Mouse (Mus musculus): ENCODE data around the gene Coro1c. TPM values are rescaled to one million over a fixed set of nuclear protein-coding genes. Genes with fewer than 3 reads are reported as not detected.

The Coro1c gene
- polyA plus RNA-seq, 1 experiment from 2014 or later: 173 TPM

DNA sequence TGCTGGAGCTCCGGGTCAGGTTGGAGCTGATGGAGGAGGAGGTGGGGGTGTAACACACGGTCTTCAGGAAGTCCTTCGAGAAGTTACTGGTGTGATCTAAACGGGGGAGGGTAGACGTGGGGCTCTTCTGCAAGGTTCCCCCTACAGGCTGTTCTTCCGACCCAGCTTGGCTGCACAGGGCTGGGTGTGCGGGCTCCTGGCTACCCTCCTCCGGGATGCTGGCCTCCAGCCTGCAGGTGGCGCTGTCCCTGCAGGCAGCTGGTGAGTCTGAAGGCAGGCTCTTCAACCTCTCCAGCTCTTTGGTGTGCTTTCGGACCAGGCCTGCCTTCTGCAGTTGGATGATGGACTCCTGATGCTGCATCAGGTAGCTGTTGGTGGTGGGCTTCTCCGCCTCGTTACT is 34.0 kb upstream of the Coro1c start:
- H3K36me3 ChIP-seq: peaks cover 33% of the 10 kb centered on the region
- no peak for ATAC-seq

DNA sequence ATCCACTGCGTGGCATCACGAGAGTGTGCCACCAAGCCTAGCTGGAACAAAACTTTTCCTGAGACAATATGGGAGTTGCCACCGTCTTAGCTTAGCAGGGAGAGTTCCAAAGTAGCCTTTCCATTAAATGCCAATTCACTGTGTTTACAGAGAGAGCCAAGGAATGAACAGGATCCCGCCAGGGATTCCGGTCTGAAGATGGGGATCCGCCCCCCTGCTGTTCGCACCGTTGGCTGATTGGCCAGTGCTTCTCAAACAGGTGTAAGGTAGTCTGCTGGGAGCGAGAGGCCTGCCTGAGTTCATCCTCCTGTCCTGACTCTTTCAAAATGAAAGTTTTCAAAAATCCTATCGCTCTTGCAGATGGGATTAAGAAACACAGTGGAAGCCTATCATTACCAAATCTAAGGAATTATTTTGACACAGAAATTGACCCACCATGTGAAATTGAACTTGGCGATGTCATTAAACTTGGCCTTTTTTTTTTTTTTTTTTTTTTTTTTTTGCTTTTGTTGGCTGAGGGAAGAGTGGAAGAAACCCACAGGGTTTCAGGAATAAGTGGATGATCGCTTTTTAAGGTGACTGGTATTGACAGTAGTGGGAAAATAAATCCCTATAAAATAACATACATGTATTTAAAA is 30.8 kb upstream of the Coro1c start:
- WGBS: 53% methylated on average over 12 of the region's 12 CpGs
- H3K36me3 ChIP-seq: peaks cover 24% of the 10 kb centered on the region
- no peak overlapping the region for H3K4me3 ChIP-seq (replicated peaks)
- H3K4me1 ChIP-seq (replicated peaks): no peaks in the 10 kb centered on the region
- no peaks in the 10 kb centered on the region for H3K9me3 ChIP-seq
- no peaks in the 10 kb centered on the region for H3K27me3 ChIP-seq (replicated peaks)
- H3K4me2 ChIP-seq (replicated peaks): no peak overlapping the region
- no peak for ATAC-seq
- H3K27ac ChIP-seq: no peak overlapping the region
- H3K9ac ChIP-seq: no peak overlapping the region

More for the DNA sequence above, 34.0 kb upstream of the Coro1c start:
- Histone ChIP-seq H3K27me3 (replicated peaks) (no peaks in the 10 kb centered on the region), H3K27ac (no peak overlapping the region), H3K9ac (no peak overlapping the region), H3K4me3 (replicated peaks) (no peak overlapping the region), H3K4me1 (replicated peaks) (no peaks in the 10 kb centered on the region), H3K9me3 (no peaks in the 10 kb centered on the region), H3K4me2 (replicated peaks) (no peak overlapping the region)
- WGBS: 81% methylated on average over 12 of the region's 12 CpGs

DNA sequence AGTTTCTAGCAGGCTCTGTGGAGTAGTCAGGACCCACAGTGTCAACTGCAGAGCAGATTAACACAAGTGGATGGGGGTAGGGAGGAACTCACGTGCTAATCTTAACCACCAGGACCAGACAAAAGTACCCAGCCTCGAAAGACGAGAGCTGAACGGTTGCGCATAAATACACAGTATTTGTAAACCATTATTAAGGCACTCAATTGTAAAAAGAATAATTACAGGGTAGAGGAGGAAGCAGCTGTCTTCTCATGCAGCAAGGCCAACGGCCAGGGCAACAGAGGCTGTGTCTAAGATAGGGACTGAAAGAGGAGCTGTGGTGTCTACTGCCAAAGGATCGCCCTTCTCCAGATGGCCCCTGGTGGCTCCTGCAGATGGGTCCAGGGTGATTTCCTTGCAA is 29.1 kb upstream of the Coro1c start:
- no peaks in the 10 kb centered on the region for H3K9me3 ChIP-seq
- no peak overlapping the region for H3K27ac ChIP-seq
- H3K4me3 ChIP-seq (replicated peaks): no peak overlapping the region
- 0 out of 2 replicates have a peak, but pooled peaks cover 2% of the 10 kb centered on the region for H3K4me1 ChIP-seq (replicated peaks)
- no peaks in the 10 kb centered on the region for H3K27me3 ChIP-seq (replicated peaks)
- H3K9ac ChIP-seq: no peak overlapping the region
- no peak for ATAC-seq
- H3K36me3 ChIP-seq: peaks cover 21% of the 10 kb centered on the region
- WGBS: 59% methylated on average over 7 of the region's 7 CpGs
- no peak overlapping the region for H3K4me2 ChIP-seq (replicated peaks)

DNA sequence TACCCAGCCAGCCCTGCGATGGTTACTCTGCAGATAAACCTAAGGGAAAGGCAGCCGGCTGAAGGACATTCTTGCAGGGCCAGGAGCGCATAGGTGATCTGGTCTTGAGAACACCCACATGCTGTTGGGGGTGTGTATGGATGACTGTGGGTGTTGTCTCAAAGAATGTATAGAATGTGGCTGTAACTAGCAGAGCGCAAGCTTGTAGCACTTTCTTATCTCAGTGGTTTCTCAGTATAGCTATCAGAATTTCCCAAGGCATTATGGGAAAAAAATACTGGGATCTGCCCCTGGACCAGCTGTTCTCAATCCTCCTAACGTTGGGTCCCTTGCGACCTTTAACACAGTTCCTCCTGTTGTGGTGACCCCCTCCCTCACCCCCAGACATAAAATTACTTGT is 25.3 kb upstream of the Coro1c start:
- Histone ChIP-seq H3K27ac (peak overlapping the region; percentile 17; the same call in 1 of the 2 replicates), H3K36me3 (no peaks in the 10 kb centered on the region), H3K9me3 (no peaks in the 10 kb centered on the region), H3K4me3 (replicated peaks) (no peak overlapping the region), H3K4me1 (replicated peaks) (peaks cover 14% of the 10 kb centered on the region), H3K9ac (no peak overlapping the region), H3K27me3 (replicated peaks) (no peaks in the 10 kb centered on the region), H3K4me2 (replicated peaks) (no peak overlapping the region)
- 48% methylated on average over 6 of the region's 6 CpGs for WGBS
- ATAC-seq: no peak

DNA sequence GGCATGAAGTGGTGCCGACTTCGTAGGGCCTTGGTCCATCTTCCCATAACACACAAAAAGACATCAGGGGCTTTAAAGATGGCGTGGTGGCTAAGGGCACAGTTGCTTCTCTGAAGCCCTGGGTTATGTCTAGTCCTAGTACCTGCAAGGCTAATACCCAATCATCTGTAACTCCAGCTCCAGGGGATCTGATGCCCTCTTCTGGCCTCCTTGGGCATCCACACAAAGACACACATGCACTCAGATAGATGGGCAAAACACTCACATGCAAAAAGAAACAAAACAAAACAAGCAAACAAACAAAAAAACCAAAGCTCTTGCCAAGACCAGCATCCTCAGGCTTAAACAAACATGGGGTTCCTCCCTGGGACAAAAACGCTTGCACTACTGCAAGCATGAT is 24.9 kb upstream of the Coro1c start:
- Histone ChIP-seq H3K9ac (no peak overlapping the region), H3K9me3 (no peaks in the 10 kb centered on the region), H3K27me3 (replicated peaks) (no peaks in the 10 kb centered on the region), H3K4me1 (replicated peaks) (peaks cover 14% of the 10 kb centered on the region), H3K4me2 (replicated peaks) (no peak overlapping the region), H3K4me3 (replicated peaks) (no peak overlapping the region), H3K36me3 (no peaks in the 10 kb centered on the region), H3K27ac (peak overlapping the region; percentile 17; the same call in 1 of the 2 replicates)
- no peak for ATAC-seq
- 76% methylated on average over 4 of the region's 4 CpGs for WGBS

DNA sequence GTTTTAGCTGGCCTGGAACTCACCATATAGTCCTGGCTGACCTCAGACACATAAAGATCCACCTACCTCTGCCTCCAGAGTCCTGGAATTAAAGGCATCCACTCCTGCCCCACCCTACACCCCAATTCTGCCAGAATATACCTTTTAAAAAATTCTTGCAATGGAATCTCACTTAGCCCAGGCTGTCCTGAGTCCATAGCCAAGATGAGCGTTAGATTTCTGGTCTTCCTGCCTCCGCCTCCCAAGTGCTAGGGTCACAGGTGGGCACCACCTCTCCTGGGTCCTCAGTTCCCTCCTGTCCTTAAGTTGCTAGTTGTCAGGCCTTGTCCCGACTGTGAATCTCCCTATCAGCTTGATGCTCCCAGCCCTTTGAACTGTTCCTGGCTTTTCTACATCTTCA is 23.8 kb upstream of the Coro1c start:
- 81% methylated on average over 3 of the region's 3 CpGs for WGBS
- H3K36me3 ChIP-seq: no peaks in the 10 kb centered on the region
- H3K9me3 ChIP-seq: no peaks in the 10 kb centered on the region
- no peaks in the 10 kb centered on the region for H3K27me3 ChIP-seq (replicated peaks)
- no peak overlapping the region for H3K27ac ChIP-seq
- H3K4me2 ChIP-seq (replicated peaks): no peak overlapping the region
- no peak overlapping the region for H3K9ac ChIP-seq
- no peak overlapping the region for H3K4me3 ChIP-seq (replicated peaks)
- peaks cover 14% of the 10 kb centered on the region for H3K4me1 ChIP-seq (replicated peaks)
- ATAC-seq: no peak

DNA sequence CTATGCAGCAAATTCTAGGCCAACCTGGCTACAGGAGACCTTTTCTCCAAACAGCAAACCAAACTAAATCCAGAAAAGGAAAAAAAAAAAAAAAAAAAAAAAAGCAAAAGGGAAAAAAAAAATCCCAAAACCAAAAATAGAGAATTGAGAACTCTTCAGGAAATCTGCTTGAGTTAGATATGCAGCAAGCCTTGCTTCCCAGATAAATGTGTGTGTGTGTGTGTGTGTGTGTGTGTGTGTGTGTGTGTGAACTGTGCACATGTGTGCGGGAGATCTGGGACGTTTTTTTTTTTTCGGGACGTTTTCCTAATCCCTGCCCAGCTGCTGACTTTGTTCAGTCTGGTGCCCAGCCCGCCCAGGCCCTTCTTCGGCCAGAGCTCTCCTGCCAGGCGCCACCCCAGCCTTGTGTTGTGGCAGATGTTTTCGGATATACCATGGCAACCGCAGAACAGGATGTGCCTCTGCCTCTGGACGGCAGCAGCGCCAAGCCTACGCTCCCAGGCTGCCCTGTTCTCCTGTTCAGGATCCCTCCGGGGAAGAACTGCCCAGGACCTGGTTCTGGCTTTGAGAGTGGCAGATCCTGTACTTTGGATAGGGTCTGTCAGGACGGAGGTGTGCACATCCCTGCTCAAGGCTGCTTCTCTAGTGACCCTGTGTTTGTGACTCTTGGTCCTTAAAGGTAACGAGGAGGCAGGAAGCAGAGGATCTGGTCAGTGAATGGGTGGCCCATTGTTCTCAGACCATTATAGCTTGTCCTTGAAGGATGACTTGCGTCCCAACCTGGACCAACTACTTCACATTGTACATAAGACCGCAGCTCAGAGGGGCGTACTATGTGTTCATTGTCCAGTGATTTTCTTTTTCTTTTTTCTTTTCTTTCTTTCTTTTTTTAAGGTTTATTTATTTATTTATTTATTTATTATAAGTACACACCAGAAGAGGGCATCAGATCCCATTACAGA is 22.4 kb upstream of the Coro1c start:
- H3K9me3 ChIP-seq: no peaks in the 10 kb centered on the region
- peak; percentile 65; the same call in 1 of the 2 replicates for ATAC-seq
- no peak overlapping the region for H3K4me3 ChIP-seq (replicated peaks)
- H3K27ac ChIP-seq: peak overlapping the region; percentile 64
- H3K27me3 ChIP-seq (replicated peaks): no peaks in the 10 kb centered on the region
- WGBS: 37% methylated on average over 18 of the region's 18 CpGs
- H3K36me3 ChIP-seq: no peaks in the 10 kb centered on the region
- peak overlapping the region; percentile 22; the same call in 1 of the 2 replicates for H3K4me2 ChIP-seq (replicated peaks)
- H3K9ac ChIP-seq: no peak overlapping the region
- H3K4me1 ChIP-seq (replicated peaks): peaks cover 14% of the 10 kb centered on the region

DNA sequence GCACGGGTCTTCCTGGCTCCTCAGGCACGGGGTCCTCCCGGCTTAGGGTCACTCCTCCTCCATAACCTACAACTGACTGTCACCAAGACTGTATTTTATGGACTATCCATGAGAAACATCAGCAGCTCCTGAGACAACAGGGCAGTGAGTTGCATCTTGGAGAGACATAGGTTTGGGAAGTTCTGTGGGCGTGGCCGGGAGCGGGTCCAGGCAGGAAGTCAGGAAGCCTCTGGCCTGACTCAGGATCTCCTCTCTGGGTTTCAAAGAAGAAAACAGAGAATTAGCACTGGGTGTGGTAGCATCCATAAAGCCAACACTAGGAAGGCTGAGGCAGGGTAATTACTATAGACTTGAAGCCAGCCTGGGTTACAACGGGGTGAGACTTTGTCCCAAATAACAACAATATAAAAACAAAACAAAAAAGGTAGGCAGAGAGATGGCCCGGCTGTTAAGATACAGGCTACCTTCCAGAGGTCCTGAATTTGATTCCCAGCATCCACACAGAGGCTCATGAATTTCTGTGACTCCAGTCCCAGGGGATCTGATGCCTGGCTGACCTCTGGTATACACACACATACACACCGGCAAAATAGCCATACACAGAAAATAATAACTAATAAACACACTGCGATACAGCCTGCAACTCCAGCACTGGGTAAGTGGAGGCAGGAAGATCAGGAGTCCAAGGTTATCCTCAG is 21.5 kb upstream of the Coro1c start:
- WGBS: 46% methylated on average over 10 of the region's 10 CpGs
- Histone ChIP-seq H3K4me2 (replicated peaks) (no peak overlapping the region), H3K4me1 (replicated peaks) (peaks cover 14% of the 10 kb centered on the region), H3K27ac (0 out of 2 replicates have a peak overlapping the region, but pooled peaks have one; percentile 6), H3K36me3 (no peaks in the 10 kb centered on the region), H3K4me3 (replicated peaks) (no peak overlapping the region), H3K9me3 (no peaks in the 10 kb centered on the region), H3K27me3 (replicated peaks) (no peaks in the 10 kb centered on the region), H3K9ac (no peak overlapping the region)
- ATAC-seq: 0 out of 2 replicates have a peak, but pooled peaks have one; percentile 6

DNA sequence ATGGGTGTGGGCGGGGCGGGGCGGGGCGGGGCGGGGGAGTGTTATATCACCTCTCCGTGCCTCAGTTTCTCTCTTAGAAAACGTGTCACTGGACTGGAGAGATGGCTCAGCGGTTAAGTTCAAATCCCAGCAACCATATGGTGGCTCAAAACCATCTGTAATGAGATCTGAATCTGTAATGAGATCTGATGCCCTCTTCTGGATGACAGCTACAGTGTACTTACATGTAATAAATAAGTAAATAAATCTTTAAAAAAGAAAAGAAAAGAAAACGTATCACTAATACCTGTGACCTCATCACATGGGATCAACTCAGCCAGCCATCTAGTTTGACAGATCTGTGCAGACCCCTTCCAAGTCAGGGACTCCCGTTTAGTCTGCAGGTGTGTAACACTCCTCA is 21.0 kb upstream of the Coro1c start:
- Histone ChIP-seq H3K27ac (no peak overlapping the region), H3K36me3 (no peaks in the 10 kb centered on the region), H3K9ac (no peak overlapping the region), H3K4me3 (replicated peaks) (no peak overlapping the region), H3K4me2 (replicated peaks) (no peak overlapping the region), H3K27me3 (replicated peaks) (no peaks in the 10 kb centered on the region), H3K9me3 (no peaks in the 10 kb centered on the region), H3K4me1 (replicated peaks) (peaks cover 14% of the 10 kb centered on the region)
- 61% methylated on average over 10 of the region's 10 CpGs for WGBS
- ATAC-seq: no peak

DNA sequence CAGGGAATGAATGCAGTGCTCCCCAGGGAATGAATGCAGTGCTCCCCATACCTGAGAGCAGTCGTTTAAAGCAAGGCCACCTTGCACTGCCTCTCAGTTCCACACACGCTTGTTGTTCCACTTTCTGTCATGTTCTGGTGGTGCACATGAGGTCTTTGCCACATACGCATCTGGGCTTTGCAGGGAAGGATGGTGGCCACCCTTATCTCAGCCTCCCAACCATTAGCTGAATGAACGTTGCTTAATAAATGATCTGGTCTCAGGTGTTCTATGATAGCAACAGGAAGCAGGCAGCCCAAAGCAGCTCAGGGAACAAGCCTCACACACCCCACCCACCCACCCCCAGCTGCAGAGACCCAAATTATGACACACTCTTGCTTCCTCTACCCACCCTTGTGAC is 16.1 kb upstream of the Coro1c start:
- Histone ChIP-seq H3K9me3 (no peaks in the 10 kb centered on the region), H3K36me3 (no peaks in the 10 kb centered on the region), H3K4me1 (replicated peaks) (peaks cover 5% of the 10 kb centered on the region; the same call in 1 of the 2 replicates), H3K27ac (no peak overlapping the region), H3K4me3 (replicated peaks) (no peak overlapping the region), H3K27me3 (replicated peaks) (no peaks in the 10 kb centered on the region), H3K4me2 (replicated peaks) (no peak overlapping the region), H3K9ac (no peak overlapping the region)
- WGBS: 74% methylated on average over 4 of the region's 4 CpGs
- ATAC-seq: no peak

DNA sequence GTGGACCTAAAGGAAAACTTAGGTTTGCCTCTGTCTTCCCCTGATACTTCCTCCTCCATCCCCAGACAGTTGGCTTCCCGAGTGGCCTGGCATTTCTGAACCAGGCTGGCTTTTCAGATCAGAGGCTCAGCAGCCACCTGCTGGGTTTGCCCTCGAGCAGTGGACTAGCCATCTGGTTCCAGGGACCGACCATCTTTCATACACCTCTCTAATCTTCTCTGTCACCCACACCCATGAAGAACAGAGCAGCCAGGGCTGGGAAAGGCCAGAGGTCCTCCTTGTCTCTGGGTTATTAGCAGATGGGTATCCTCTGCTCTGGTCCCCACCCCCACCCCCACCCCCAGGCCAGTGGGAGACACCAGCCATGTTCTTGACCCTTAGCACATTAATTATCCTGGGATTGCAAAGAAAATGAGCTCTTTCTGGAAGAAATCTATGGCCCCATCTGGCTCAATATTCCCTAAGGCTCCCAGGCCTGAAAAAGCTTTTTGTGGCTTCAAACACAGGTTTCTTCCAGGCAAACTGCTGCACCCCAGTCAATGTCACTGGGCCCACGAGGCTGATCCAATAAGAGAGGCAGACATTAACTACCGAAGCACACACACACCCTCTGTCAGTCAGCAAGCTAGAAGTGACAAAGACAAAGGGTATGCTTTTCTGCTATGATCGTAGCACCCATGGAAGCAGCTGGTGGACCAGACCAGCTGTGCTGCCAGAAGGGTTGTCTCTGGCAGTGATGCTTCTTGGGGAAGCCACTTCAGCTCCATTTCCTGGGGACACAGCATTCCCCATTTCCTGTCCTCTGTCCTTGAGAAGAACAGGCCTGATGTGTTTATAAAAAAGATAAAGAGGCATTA is 13.0 kb upstream of the Coro1c start:
- Histone ChIP-seq H3K27ac (peak overlapping the region; percentile 33; the same call in 1 of the 2 replicates), H3K9ac (no peak overlapping the region), H3K4me1 (replicated peaks) (peaks cover 18% of the 10 kb centered on the region; the same call in 1 of the 2 replicates), H3K4me3 (replicated peaks) (no peak overlapping the region), H3K27me3 (replicated peaks) (no peaks in the 10 kb centered on the region), H3K4me2 (replicated peaks) (no peak overlapping the region), H3K36me3 (no peaks in the 10 kb centered on the region), H3K9me3 (no peaks in the 10 kb centered on the region)
- no peak for ATAC-seq
- 39% methylated on average over 6 of the region's 6 CpGs for WGBS

Measured in intestine, embryonic 15.5 days (tissue).